Mouse (Mus musculus): ENCODE measurements around the gene Nme7. TPM values are rescaled to one million over a fixed set of nuclear protein-coding genes. Genes with fewer than 3 reads are reported as not detected.

Gene Nme7
- polyA plus RNA-seq, 1 experiment from 2014 or later: 46.1 TPM

DNA sequence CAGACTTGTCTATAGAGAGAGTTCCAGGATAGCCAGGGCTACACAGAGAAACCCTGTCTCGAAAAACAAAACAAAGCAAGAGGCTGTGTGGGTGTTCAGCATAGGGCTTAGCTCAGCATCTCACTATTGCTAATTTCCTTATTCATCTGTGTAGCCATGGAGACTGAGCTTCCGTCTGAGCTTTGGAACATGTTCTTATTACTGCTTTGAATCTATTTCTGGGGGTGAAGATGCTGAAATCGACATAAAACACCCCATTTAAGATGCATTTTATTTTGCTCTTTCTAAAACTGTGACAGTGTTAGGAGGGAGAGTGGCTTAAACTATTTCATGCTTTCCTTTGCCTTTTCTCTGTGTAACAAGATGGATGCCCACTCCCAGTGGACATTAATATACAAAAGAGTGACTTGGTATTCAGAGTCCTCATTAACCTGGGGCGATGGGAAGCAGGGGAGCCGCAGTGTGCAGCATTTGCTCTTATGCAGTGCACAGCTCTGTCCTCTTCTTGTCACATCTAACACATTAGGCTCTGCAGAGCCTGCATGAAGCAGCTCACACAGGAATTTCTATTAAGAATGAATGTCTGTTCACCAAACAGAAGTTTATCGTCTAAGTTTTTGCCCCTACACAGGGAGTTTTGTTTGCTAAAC, 91.3 kb downstream of the Nme7 start:
- DNase-seq (ENCODE audit: low spot score): no peak
- no peak overlapping the region for H3K27ac ChIP-seq (replicated peaks)
- H3K4me1 ChIP-seq: peaks cover 4% of the 10 kb centered on the region; the same call in 1 of the 2 replicates
- WGBS: 89% methylated on average over 6 of the region's 6 CpGs
- H3K4me3 ChIP-seq: no peak overlapping the region
- H3K27me3 ChIP-seq (replicated peaks; ENCODE audit: low read depth, poor library complexity, severe bottlenecking): no peaks in the 10 kb centered on the region
- H3K36me3 ChIP-seq (replicated peaks): no peaks in the 10 kb centered on the region; the same call in 1 of the 2 replicates
- H3K9me3 ChIP-seq: no peaks in the 10 kb centered on the region

DNA sequence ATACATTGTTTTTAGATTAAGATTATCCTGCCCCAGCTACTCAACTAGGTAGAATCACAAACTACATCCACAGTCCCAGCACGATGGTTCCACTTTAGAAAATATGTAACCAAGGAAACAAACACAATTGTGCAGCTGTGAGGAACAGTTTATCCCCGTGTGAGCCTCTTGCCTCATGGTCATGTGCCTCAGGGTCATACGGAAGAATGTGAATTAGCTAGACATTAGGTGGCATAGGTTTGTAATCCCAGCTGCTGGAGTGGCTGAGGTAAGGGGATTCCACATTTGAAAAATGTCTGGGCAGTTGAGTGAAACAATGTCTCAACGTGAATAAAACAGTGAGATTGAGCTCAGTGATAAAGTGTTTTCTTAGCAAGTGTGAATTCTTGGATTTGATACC, 93.8 kb downstream of the Nme7 start:
- no peaks in the 10 kb centered on the region for H3K4me1 ChIP-seq
- peaks cover 16% of the 10 kb centered on the region for H3K36me3 ChIP-seq (replicated peaks)
- H3K27ac ChIP-seq (replicated peaks): no peak overlapping the region
- 75% methylated on average over 4 of the region's 4 CpGs for WGBS
- no peak overlapping the region for H3K4me3 ChIP-seq
- DNase-seq (ENCODE audit: low spot score): no peak
- no peaks in the 10 kb centered on the region for H3K27me3 ChIP-seq (replicated peaks; ENCODE audit: low read depth, poor library complexity, severe bottlenecking)
- H3K9me3 ChIP-seq: peaks cover 7% of the 10 kb centered on the region; the same call in 1 of the 2 replicates

DNA sequence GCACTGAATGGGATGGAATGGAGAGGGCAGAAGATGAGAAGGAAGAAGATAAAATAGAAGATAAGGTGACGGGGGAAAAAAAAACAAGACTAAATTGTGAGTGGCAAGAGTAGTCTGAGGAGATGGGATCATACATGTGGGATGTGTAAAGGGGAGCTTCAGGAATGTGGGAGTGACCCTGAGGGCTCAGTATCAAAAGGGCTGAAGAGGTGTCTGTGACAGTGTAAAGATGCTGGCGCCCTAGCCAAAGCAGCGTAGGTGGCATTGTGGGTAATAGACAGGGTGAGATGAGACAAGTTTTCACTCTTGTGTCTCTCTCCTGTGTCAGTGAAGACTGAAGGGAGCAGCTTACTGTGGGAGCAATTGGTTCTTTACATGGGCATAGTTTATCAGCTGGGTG, 95.7 kb downstream of the Nme7 start:
- Histone ChIP-seq H3K36me3 (replicated peaks) (peaks cover 31% of the 10 kb centered on the region), H3K4me3 (no peak overlapping the region), H3K9me3 (peaks cover 7% of the 10 kb centered on the region; the same call in 1 of the 2 replicates), H3K27me3 (replicated peaks; ENCODE audit: low read depth, poor library complexity, severe bottlenecking) (no peaks in the 10 kb centered on the region), H3K27ac (replicated peaks) (no peak overlapping the region), H3K4me1 (no peaks in the 10 kb centered on the region)
- no peak for DNase-seq (ENCODE audit: low spot score)
- 91% methylated on average over 3 of the region's 3 CpGs for WGBS

DNA sequence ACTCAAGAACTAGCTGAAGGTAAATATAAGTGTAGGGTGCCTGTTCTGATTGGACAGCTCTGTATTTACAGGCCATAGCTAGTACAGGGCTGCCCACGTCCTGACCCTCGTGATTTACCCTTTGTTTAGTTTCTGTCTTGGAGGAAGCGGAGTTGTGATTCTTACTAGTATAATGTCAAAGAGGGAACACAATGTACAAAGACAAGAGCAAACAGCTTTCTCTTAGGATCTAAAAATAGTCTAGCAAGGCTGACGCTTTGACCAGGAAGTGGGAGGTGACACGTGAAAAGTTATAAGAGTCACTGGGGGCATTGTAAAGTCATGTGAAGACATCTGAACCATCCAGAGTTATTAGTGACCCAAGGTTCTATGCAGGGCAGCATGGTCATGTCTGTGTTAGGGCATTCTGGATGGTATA, 101.5 kb downstream of the Nme7 start:
- H3K4me3 ChIP-seq: no peak overlapping the region
- no peak overlapping the region for H3K27ac ChIP-seq (replicated peaks)
- WGBS: 78% methylated on average over 5 of the region's 5 CpGs
- H3K36me3 ChIP-seq (replicated peaks): peaks cover 31% of the 10 kb centered on the region
- H3K27me3 ChIP-seq (replicated peaks; ENCODE audit: low read depth, poor library complexity, severe bottlenecking): no peaks in the 10 kb centered on the region
- no peaks in the 10 kb centered on the region for H3K4me1 ChIP-seq
- DNase-seq (ENCODE audit: low spot score): no peak
- H3K9me3 ChIP-seq: peaks cover 7% of the 10 kb centered on the region; the same call in 1 of the 2 replicates

DNA sequence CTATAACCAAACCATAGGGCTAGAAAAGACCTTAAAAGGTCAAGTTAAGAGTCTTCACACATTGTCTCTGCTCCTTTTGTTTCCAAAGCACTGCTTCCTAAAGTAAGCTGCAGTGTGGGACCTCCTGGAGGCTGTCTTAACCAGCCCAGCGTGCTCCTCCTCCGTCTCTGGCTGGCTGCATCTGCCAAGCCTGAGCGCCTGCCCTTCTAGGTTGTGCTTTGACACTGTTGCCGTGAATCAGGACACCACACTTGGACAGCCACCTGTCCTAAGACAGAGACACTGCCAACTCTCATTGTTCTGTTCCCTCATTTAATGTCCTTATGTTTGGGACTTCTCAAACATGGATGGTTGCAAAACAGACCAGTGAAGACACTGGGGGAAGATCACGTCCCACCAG, 102.6 kb downstream of the Nme7 start:
- Histone ChIP-seq H3K9me3 (peaks cover 7% of the 10 kb centered on the region; the same call in 1 of the 2 replicates), H3K27me3 (replicated peaks; ENCODE audit: low read depth, poor library complexity, severe bottlenecking) (no peaks in the 10 kb centered on the region), H3K36me3 (replicated peaks) (peaks cover 24% of the 10 kb centered on the region), H3K4me1 (no peaks in the 10 kb centered on the region), H3K27ac (replicated peaks) (no peak overlapping the region), H3K4me3 (no peak overlapping the region)
- 64% methylated on average over 5 of the region's 5 CpGs for WGBS
- no peak for DNase-seq (ENCODE audit: low spot score)

- no peaks in the 10 kb centered on the region for H3K9me3 ChIP-seq
- WGBS: 47% methylated on average over 2 of the region's 2 CpGs
These were observed 104.7 kb downstream of the Nme7 start for GRCm38 (mm10) chr1:164408655-164409054.

GRCm38 (mm10) chr1:164411306-164411705, 107.4 kb downstream of the Nme7 start:
- no peak for DNase-seq (ENCODE audit: low spot score)
- no peaks in the 10 kb centered on the region for H3K9me3 ChIP-seq
- H3K4me3 ChIP-seq: no peak overlapping the region
- WGBS: 93% methylated on average over 7 of the region's 7 CpGs
- H3K27me3 ChIP-seq (replicated peaks; ENCODE audit: low read depth, poor library complexity, severe bottlenecking): no peaks in the 10 kb centered on the region
- H3K27ac ChIP-seq (replicated peaks): no peak overlapping the region
- peaks cover 7% of the 10 kb centered on the region for H3K36me3 ChIP-seq (replicated peaks)
- no peaks in the 10 kb centered on the region for H3K4me1 ChIP-seq

More at GRCm38 (mm10) chr1:164408655-164409054, 104.7 kb downstream of the Nme7 start:
- Histone ChIP-seq H3K4me3 (no peak overlapping the region), H3K4me1 (no peaks in the 10 kb centered on the region), H3K27ac (replicated peaks) (no peak overlapping the region), H3K27me3 (replicated peaks; ENCODE audit: low read depth, poor library complexity, severe bottlenecking) (no peaks in the 10 kb centered on the region), H3K36me3 (replicated peaks) (peaks cover 11% of the 10 kb centered on the region)
- no peak for DNase-seq (ENCODE audit: low spot score)

GRCm38 (mm10) chr1:164412906-164413305, 109.0 kb downstream of the Nme7 start:
- no peaks in the 10 kb centered on the region for H3K9me3 ChIP-seq
- H3K4me1 ChIP-seq: no peaks in the 10 kb centered on the region
- peaks cover 7% of the 10 kb centered on the region for H3K36me3 ChIP-seq (replicated peaks)
- WGBS: 96% methylated on average over 9 of the region's 9 CpGs
- no peak overlapping the region for H3K27ac ChIP-seq (replicated peaks)
- H3K27me3 ChIP-seq (replicated peaks; ENCODE audit: low read depth, poor library complexity, severe bottlenecking): no peaks in the 10 kb centered on the region
- no peak overlapping the region for H3K4me3 ChIP-seq
- no peak for DNase-seq (ENCODE audit: low spot score)

DNA sequence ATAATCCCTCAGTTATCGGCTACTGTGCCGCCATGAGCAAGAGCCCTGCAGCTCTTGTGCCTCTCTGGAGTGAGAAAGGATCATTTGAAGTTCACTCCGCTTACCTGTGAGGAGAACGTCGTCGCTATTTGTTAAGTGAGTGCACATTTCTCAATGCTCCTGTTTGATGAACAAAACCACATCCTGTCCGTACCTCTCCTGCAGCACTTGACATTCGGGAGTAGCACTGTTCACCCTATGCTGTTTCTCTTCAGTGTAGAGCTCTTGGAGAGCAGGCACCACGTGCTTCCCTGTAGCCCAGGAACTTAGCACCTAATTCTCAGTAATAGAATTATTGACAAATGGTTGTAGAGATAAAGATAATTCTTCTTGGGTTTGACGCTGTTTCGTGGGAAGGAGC, 109.7 kb downstream of the Nme7 start:
- Histone ChIP-seq H3K4me1 (no peaks in the 10 kb centered on the region), H3K4me3 (no peak overlapping the region), H3K36me3 (replicated peaks) (peaks cover 7% of the 10 kb centered on the region), H3K9me3 (no peaks in the 10 kb centered on the region), H3K27me3 (replicated peaks; ENCODE audit: low read depth, poor library complexity, severe bottlenecking) (no peaks in the 10 kb centered on the region), H3K27ac (replicated peaks) (no peak overlapping the region)
- 93% methylated on average over 11 of the region's 11 CpGs for WGBS
- no peak for DNase-seq (ENCODE audit: low spot score)

DNA sequence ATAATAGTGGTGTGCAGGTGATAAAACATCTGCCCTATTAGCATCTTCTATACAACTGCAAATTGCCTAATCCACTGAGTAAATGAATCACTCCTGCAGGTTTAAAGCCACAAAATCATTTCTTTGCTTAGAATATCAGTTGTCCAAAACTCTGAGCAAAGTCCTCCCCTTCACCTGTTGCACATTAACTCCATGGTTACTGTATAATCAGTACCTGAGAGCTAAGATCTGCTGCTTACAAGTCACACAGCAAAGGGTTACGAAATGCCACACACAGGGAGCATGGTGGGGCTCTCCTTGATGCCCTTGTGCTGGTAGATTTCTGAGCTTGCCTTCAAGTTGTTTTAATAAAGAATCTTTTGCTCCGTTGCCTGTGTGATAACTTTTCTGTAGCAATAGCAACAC, 111.4 kb downstream of the Nme7 start:
- H3K27me3 ChIP-seq (replicated peaks; ENCODE audit: low read depth, poor library complexity, severe bottlenecking): no peaks in the 10 kb centered on the region
- DNase-seq (ENCODE audit: low spot score): no peak
- WGBS: 77% methylated on average over 2 of the region's 2 CpGs

GRCm38 (mm10) chr1:164416692-164417394, 112.9 kb downstream of the Nme7 start:
- Histone ChIP-seq H3K9me3 (no peaks in the 10 kb centered on the region), H3K36me3 (replicated peaks) (peaks cover 7% of the 10 kb centered on the region), H3K27ac (replicated peaks) (no peak overlapping the region), H3K27me3 (replicated peaks; ENCODE audit: low read depth, poor library complexity, severe bottlenecking) (no peaks in the 10 kb centered on the region), H3K4me1 (no peaks in the 10 kb centered on the region), H3K4me3 (no peak overlapping the region)
- DNase-seq (ENCODE audit: low spot score): no peak
- 87% methylated on average over 12 of the region's 12 CpGs for WGBS

More for the DNA sequence above, 111.4 kb downstream of the Nme7 start:
- peaks cover 7% of the 10 kb centered on the region for H3K36me3 ChIP-seq (replicated peaks)
- no peak overlapping the region for H3K4me3 ChIP-seq
- H3K9me3 ChIP-seq: no peaks in the 10 kb centered on the region
- no peak overlapping the region for H3K27ac ChIP-seq (replicated peaks)
- no peaks in the 10 kb centered on the region for H3K4me1 ChIP-seq

- H3K27me3 ChIP-seq (replicated peaks; ENCODE audit: low read depth, poor library complexity, severe bottlenecking): no peaks in the 10 kb centered on the region
- H3K4me3 ChIP-seq: no peak overlapping the region
These were observed 113.7 kb downstream of the Nme7 start for GRCm38 (mm10) chr1:164417604-164418003.

GRCm38 (mm10) chr1:164418320-164418719, 114.4 kb downstream of the Nme7 start:
- Histone ChIP-seq H3K27ac (replicated peaks) (no peak overlapping the region), H3K4me1 (no peaks in the 10 kb centered on the region), H3K27me3 (replicated peaks; ENCODE audit: low read depth, poor library complexity, severe bottlenecking) (no peaks in the 10 kb centered on the region), H3K9me3 (no peaks in the 10 kb centered on the region), H3K36me3 (replicated peaks) (peaks cover 6% of the 10 kb centered on the region), H3K4me3 (no peak overlapping the region)
- 73% methylated on average over 10 of the region's 10 CpGs for WGBS
- no peak for DNase-seq (ENCODE audit: low spot score)

More at GRCm38 (mm10) chr1:164417604-164418003, 113.7 kb downstream of the Nme7 start:
- DNase-seq (ENCODE audit: low spot score): no peak
- 86% methylated on average over 3 of the region's 3 CpGs for WGBS
- Histone ChIP-seq H3K4me1 (no peaks in the 10 kb centered on the region), H3K36me3 (replicated peaks) (peaks cover 7% of the 10 kb centered on the region), H3K27ac (replicated peaks) (no peak overlapping the region), H3K9me3 (no peaks in the 10 kb centered on the region)

Data from embryonic facial prominence, embryonic 10.5 days (tissue).